Mouse (Mus musculus) ES-Bruce4 (cell line): ENCODE data around the gene Bcl7a. TPM values are rescaled to one million over a fixed set of nuclear protein-coding genes. Genes with fewer than 3 reads are reported as not detected.

Source experiments
- H3K27ac ChIP-seq: 2 replicates; pipeline ENCODE4 v1.5.1; 2012; ENCODE audit warnings: low read length, inconsistent platforms; ENCODE audit not compliant: insufficient read depth
- H3K27me3 ChIP-seq: 2 replicates; pipeline ENCODE4 v1.6.1; 2012; ENCODE audit warnings: mild to moderate bottlenecking, low read length, inconsistent platforms; ENCODE audit not compliant: control insufficient read depth, poor library complexity, insufficient read depth, severe bottlenecking
- H3K36me3 ChIP-seq: 2 replicates; pipeline ENCODE4 v1.6.1; 2012; ENCODE audit warnings: inconsistent platforms, mild to moderate bottlenecking, low read length, moderate library complexity; ENCODE audit not compliant: control insufficient read depth, poor library complexity, insufficient read depth, severe bottlenecking
- H3K4me1 ChIP-seq: one replicate; pipeline ENCODE4 v1.8.1; 2011; ENCODE audit warnings: low read length; ENCODE audit not compliant: control insufficient read depth, insufficient read depth
- H3K4me3 ChIP-seq: 2 replicates; pipeline ENCODE4 v1.5.1; 2011; ENCODE audit warnings: low read depth, mild to moderate bottlenecking, low read length
- H3K9ac ChIP-seq: 2 replicates; pipeline ENCODE4 v1.6.1; 2012; ENCODE audit warnings: low read depth, mild to moderate bottlenecking, inconsistent platforms; ENCODE audit not compliant: poor library complexity, severe bottlenecking
- H3K9me3 ChIP-seq: replicated peaks from 2 replicates; pipeline ENCODE4 v1.6.1; 2012; ENCODE audit warnings: mild to moderate bottlenecking, low read length, inconsistent platforms; ENCODE audit not compliant: control insufficient read depth, poor library complexity, insufficient read depth, severe bottlenecking
- CTCF ChIP-seq: IDR thresholded peaks from one replicate; pipeline ENCODE4 v1.8.1; 2011; ENCODE audit warnings: low read depth, low read length
- EP300 ChIP-seq: IDR thresholded peaks from 2 replicates; pipeline ENCODE4 v1.6.1; 2011; ENCODE audit warnings: low read depth, low read length; ENCODE audit not compliant: insufficient read depth
- POLR2A ChIP-seq: IDR thresholded peaks from one replicate; pipeline ENCODE4 v1.8.1; 2011; ENCODE audit warnings: low read length; ENCODE audit not compliant: insufficient read depth
- polyA plus RNA-seq: library from polyadenylated mRNA; stranded (reverse); fragments of >200 nt; gene quantifications from 2 replicates; pipeline ENCODE4 v1.2.4, GENCODE M21; 2011; ENCODE audit warnings: low read depth; ENCODE audit not compliant: missing spikeins, insufficient read depth, insufficient read length

Bcl7a gene
- 25.2 and 25.4 TPM in 2 replicates for polyA plus RNA-seq

- H3K27me3 ChIP-seq, result no peaks in the 10 kb centered on the region
- no peak for TF ChIP-seq EP300
- no peak for TF ChIP-seq POLR2A
- no peak for TF ChIP-seq CTCF
Measured at GRCm38 (mm10) chr5:123343707-123344627, at the start of gene Bcl7a. Gene Bcl7a, plus strand, starts transcription at chr5:123343834.

GRCm38 (mm10) chr5:123294653-123295052 lies 49.0 kb upstream of the Bcl7a start:
- Histone ChIP-seq H3K27me3 (no peaks in the 10 kb centered on the region), H3K4me3 (no peak overlapping the region), H3K9ac (no peak overlapping the region), H3K9me3 (no peaks in the 10 kb centered on the region), H3K4me1 (no peaks in the 10 kb centered on the region), H3K27ac (no peak overlapping the region), H3K36me3 (no peaks in the 10 kb centered on the region)
- no peak for TF ChIP-seq EP300
- TF ChIP-seq POLR2A, result no peak
- TF ChIP-seq CTCF, result no peak

More at GRCm38 (mm10) chr5:123343707-123344627, at the start of gene Bcl7a:
- H3K4me1 ChIP-seq, result peaks cover 3% of the 10 kb centered on the region
- H3K9ac ChIP-seq, result peak within 1 kb of the TSS; percentile 79
- peak within 1 kb of the TSS; percentile 84 for H3K4me3 ChIP-seq
- no peaks in the 10 kb centered on the region for H3K36me3 ChIP-seq
- peak within 1 kb of the TSS; percentile 51 for H3K27ac ChIP-seq
- H3K9me3 ChIP-seq, result no peaks in the 10 kb centered on the region

GRCm38 (mm10) chr5:123296224-123296806 lies 47.3 kb upstream of the Bcl7a start:
- TF ChIP-seq EP300 (no peak), CTCF (peak; percentile 60)
- no peak overlapping the region for H3K27ac ChIP-seq
- no peaks in the 10 kb centered on the region for H3K36me3 ChIP-seq
- no peaks in the 10 kb centered on the region for H3K9me3 ChIP-seq
- no peaks in the 10 kb centered on the region for H3K27me3 ChIP-seq
- no peaks in the 10 kb centered on the region for H3K4me1 ChIP-seq
- no peak overlapping the region for H3K9ac ChIP-seq
- H3K4me3 ChIP-seq, result no peak overlapping the region

GRCm38 (mm10) chr5:123296972-123297754 lies 46.5 kb upstream of the Bcl7a start:
- Histone ChIP-seq H3K9ac (no peak overlapping the region), H3K4me1 (no peaks in the 10 kb centered on the region)
- TF ChIP-seq CTCF (no peak), POLR2A (no peak), EP300 (no peak)

GRCm38 (mm10) chr5:123297830-123298229 lies 45.8 kb upstream of the Bcl7a start:
- Histone ChIP-seq H3K27ac (no peak overlapping the region), H3K9ac (no peak overlapping the region), H3K4me1 (no peaks in the 10 kb centered on the region), H3K27me3 (no peaks in the 10 kb centered on the region), H3K36me3 (no peaks in the 10 kb centered on the region), H3K9me3 (no peaks in the 10 kb centered on the region), H3K4me3 (no peak overlapping the region)
- TF ChIP-seq CTCF (no peak), EP300 (no peak), POLR2A (no peak)

More at GRCm38 (mm10) chr5:123296972-123297754, 46.5 kb upstream of the Bcl7a start:
- H3K27ac ChIP-seq, result no peak overlapping the region
- H3K27me3 ChIP-seq, result no peaks in the 10 kb centered on the region
- no peak overlapping the region for H3K4me3 ChIP-seq
- H3K36me3 ChIP-seq, result no peaks in the 10 kb centered on the region
- H3K9me3 ChIP-seq, result no peaks in the 10 kb centered on the region
